Mouse (Mus musculus): Measurements from ENCODE around the gene Prap1. TPM values are rescaled to one million over a fixed set of nuclear protein-coding genes. Genes with fewer than 3 reads are reported as not detected.

Prap1 gene
- polyA plus RNA-seq, 1 experiment, result 4.0 TPM

DNA sequence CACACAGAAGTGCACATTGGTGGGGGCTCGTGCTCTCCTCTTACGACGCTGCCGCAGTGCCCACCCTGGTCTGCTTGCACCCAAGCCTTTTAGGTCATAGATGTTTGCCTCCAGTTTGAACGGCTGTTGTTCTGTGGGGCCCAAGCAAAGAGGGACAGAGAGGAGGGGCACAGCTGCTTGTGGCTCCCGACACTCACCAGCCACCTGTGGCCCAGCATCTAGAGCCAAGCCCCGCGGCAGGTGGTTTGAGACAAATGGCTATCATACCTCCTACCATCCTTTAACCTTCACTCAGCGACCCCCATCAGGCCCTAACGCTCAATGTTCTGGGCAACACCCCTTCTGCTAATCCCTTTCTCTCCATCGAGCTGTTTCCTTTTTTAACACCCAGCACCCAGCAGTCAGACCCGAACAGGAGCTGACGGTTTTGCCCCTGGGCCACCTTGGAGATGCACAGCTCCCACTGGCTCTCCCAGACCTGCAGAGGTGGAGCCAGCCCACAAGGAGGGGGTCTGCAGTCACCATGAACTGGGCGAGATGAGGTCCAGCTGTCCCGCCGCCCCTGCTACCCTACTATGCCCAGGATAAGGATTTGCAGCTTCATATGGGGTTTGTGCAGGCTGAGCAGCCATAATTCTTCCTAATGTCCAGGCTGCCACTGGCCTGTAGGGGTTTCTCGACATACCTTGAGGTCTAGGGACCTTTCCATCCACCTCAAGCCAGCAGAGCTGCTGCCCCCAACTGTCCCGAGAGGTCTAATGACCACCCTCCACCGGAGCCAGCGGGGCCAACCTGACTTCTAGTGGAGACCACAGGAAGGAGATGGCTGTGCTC, 11.6 kb upstream of the Prap1 start:
- peak in 1 of 2 experiments; percentile 45 for DNase-seq (ENCODE audit: extremely low spot score in 1 of 2, low spot score in 1 of 2)

GRCm38 (mm10) chr7:140082242-140082678, 10.9 kb upstream of the Prap1 start, which contains the start of gene Caly:
Gene Caly, minus strand, starts transcription at chr7:140082548.
- DNase-seq (ENCODE audit: extremely low spot score in 1 of 2, low spot score in 1 of 2), result peak; percentile 93 to 95

- DNase-seq (ENCODE audit: extremely low spot score in 1 of 2, low spot score in 1 of 2), result no peak
Observed at GRCm38 (mm10) chr7:140090601-140091000, 2.6 kb upstream of the Prap1 start.

DNA sequence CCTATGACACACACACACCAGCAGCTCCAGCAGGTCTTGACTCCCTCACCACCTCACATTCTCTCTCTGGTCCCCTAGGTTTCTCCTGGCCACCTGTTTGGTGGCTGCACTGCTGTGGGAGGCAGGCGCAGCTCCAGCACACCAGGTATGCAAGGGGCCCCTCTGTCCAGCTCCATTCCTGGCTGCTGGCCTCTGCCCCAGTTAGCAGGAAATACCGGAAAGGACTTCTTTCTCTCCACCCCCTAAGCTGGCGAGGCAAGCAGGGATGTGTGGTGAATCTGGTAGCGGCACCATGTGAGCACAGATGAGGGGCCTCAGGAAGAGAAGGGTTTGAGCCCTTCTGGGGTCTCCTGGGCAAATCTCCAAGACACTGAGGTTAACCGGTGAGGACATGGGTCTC, 1.8 kb downstream of the Prap1 start:
- DNase-seq (ENCODE audit: extremely low spot score in 1 of 2, low spot score in 1 of 2), result no peak

DNA sequence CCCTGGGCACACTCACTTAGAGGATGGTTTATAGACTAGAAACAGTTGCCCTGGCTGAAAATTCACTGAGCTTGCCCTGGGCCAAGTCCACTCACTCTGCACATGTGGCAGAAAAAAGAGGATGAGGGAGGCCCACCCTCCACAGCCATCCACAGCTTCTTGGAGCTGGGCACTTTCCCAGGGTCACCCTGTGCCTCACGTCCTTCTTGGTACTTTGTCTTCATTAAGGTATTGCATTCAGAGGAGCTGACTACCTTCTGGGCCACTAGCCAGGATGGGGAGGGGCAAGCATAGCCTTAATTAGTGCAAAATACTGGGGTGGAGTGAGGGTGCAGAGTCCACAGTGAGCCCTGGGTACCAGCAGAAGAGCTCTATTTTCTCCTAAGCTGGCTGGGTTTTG, 2.4 kb downstream of the Prap1 start:
- no peak for DNase-seq (ENCODE audit: extremely low spot score in 1 of 2, low spot score in 1 of 2)

DNA sequence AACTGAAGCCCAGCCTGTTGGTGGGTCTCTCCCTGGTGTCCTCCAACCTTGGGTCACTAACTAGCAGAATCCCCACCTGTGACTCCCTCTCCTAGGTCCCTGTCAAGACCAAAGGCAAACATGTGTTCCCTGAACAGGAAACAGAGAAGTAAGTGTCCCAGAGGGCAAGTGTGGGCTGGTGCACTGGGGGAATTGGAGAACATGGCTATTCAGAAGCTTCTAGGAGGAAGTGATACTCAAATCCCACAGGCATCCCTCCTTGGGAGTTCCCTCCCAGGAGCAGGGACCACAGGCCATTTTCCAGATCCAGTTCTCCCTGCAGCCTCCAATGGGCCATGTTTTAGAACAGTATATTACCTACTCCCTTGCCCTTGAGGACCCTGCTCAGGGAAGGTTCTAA, 2.9 kb downstream of the Prap1 start:
- no peak for DNase-seq (ENCODE audit: extremely low spot score in 1 of 2, low spot score in 1 of 2)

DNA sequence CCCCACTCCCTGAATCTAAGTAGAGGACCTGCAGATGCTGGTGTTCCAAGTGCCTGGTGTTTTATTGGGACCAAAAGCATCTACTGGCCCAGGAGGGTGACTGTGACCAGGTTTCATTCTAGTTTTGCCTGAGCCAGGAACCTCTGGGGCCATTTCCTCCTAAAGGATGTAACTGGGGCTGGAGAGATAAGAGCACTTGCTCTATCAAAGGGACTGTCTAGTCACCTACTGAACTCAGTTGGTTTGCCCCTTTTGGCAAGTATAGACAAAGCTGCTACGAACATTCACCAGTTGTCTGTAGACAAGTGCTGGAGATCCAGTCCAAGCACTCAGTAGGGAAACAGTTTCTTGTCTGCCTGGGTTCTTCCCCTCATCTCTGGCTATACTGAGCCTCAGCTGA, 5.3 kb downstream of the Prap1 start:
- DNase-seq (ENCODE audit: extremely low spot score in 1 of 2, low spot score in 1 of 2), result no peak

- no peak for DNase-seq (ENCODE audit: extremely low spot score in 1 of 2, low spot score in 1 of 2)
Observed at GRCm38 (mm10) chr7:140101498-140101897, 8.3 kb downstream of the Prap1 start.

GRCm38 (mm10) chr7:140101993-140102860, 9.0 kb downstream of the Prap1 start, which contains the start of gene Fuom:
Gene Fuom, minus strand, starts transcription at chr7:140102441.
- DNase-seq (ENCODE audit: extremely low spot score in 1 of 2, low spot score in 1 of 2), result peak; percentile 79 to 89

GRCm38 (mm10) chr7:140104009-140104408, 10.8 kb downstream of the Prap1 start:
- no peak for DNase-seq (ENCODE audit: extremely low spot score in 1 of 2, low spot score in 1 of 2)

DNA sequence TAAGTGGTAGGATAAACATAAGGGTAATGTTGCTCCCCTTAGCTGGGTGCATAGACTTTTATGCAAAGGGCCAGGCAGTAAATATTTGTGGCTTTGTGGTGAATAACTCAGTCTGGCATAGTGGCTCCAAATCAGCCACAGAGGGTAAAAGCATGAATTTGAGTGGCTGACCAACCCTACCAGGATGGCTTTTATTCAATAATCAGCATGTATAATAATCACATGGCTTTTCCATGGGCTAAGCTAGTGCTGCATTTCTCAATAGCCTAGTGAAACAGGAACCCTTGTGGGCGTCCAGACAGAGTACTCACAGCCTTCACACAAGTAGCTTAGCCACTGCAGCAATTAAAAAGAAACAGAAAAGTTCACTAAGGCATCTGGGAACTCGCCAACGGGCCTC, 18.7 kb downstream of the Prap1 start:
- DNase-seq (ENCODE audit: extremely low spot score in 1 of 2, low spot score in 1 of 2), result no peak

DNA sequence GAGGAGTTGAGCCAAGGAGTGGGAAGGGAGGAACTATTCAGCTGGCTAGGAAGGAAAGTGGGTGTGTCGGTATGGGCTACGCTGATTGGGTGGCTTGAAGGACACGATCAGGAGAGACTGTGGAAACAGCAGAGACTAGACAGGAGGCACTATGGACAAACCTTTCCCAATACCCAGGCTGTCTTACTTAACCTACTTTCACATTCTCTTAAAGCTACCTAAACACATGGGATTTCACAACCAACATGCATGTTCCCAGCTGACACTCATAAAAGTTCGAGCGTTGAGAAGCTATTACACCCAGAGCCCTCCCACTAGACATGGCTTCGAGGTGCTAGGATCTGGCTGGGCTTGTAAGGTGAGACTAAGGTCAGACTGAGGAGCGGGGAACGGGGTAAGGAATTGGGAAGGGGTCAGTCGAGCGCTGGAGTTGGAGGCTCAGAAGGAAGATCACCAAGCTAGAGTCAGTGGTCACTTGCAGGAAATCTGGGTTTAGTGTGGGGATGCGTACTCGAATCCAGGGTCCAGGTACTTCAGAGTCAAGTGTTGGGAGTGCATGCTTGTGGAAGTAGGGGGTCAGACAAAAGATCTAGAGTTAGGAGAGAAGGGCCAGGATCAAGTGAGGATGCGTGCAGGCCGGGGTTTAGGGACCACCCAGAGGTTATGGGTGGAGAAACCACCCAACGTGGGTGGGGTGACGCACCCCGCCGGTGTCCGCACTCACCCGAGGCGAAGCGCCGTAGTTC, 22.6 kb downstream of the Prap1 start, which contains the start of gene Paox:
TSS of gene Paox (plus strand) at position 217 of the 746 bp plus-strand sequence.
- peak; percentile 52 to 73 for DNase-seq (ENCODE audit: extremely low spot score in 1 of 2, low spot score in 1 of 2)

DNA sequence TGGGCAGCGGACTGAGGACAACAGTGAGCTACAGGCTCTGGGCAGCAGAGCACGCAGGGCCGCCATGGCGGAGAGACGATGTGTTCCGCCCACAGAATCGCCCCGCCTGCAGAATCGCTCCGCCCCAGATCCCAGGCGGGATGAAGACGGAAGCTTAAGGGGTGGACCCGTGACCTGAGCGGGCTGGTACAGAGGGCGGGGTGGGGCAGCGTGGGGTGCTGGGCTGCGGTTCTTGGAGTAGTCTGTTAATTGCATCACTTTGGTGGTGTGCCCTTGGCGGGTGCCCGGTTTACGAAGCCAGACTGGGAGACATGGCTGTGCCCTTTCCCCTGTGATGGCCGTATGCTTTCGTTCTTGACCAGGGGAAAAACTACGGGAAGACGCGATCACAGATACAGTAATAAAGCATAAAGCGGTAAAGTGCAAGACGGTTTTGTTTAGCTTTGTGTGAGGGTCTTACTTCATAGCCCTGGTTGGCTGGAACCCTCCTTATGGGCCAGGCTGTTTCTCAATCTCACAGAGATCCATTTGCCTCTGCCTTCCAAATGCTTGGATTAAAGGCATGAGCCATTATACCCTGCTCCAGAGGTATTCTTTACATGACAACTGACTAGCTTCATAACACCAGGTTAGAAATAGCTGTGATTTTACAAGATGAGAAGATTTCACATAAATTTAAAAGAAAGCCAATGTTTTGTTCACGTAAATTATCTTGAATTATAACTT, 23.3 kb downstream of the Prap1 start, which contains the start of gene Echs1:
TSS of gene Echs1 (minus strand) at position 148 of the 726 bp plus-strand sequence.
- DNase-seq (ENCODE audit: extremely low spot score in 1 of 2, low spot score in 1 of 2), result peak; percentile 73 to 87

- no peak for DNase-seq (ENCODE audit: extremely low spot score in 1 of 2, low spot score in 1 of 2)
Observed at GRCm38 (mm10) chr7:140120484-140120883, 27.3 kb downstream of the Prap1 start.

GRCm38 (mm10) chr7:140121338-140121910, 28.2 kb downstream of the Prap1 start:
- DNase-seq (ENCODE audit: extremely low spot score in 1 of 2, low spot score in 1 of 2), result no peak

GRCm38 (mm10) chr7:140122765-140123164, 29.6 kb downstream of the Prap1 start:
- DNase-seq (ENCODE audit: extremely low spot score in 1 of 2, low spot score in 1 of 2), result no peak

GRCm38 (mm10) chr7:140124382-140124781, 31.2 kb downstream of the Prap1 start:
- no peak for DNase-seq (ENCODE audit: extremely low spot score in 1 of 2, low spot score in 1 of 2)

GRCm38 (mm10) chr7:140125278-140126021, 32.3 kb downstream of the Prap1 start:
- DNase-seq (ENCODE audit: extremely low spot score in 1 of 2, low spot score in 1 of 2), result peak; percentile 77 to 88

DNA sequence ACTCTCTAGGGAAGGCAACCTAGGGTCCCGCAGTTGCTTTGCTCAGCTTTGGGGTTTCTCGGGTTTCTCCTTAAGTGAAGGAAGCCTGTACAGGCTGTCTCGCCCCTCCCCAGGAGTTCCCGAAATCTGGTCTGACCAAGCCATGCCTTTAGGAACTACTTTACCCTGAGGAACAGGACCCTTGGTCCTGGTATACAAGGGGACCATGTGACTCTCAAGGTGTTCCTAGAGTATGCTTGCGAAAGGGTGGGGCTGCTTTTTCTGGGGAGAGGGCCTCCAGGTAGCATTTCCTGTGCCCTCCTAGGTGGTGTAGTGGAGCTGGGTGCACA, 32.8 kb downstream of the Prap1 start:
- no peak for DNase-seq (ENCODE audit: extremely low spot score in 1 of 2, low spot score in 1 of 2)

Measured in frontal cortex, adult 2 months (tissue).